Mouse (Mus musculus) CH12.LX (cell line): Measurements from ENCODE around the gene Ercc5.

Source experiments
- CTCF ChIP-seq, 2 experiments: IDR thresholded peaks in 1 of 2; conservative IDR thresholded peaks in 1 of 2; 2 replicates each; pipeline ENCODE4 v1.5.1; 2011 to 2012; ENCODE audit warnings: low read depth in 2 of 2, low read length in 2 of 2, improper control_type of control experiment in 1 of 2, inconsistent platforms in 1 of 2, mild to moderate bottlenecking in 1 of 2, moderate library complexity in 1 of 2
- POLR2A ChIP-seq: IDR thresholded peaks from 2 replicates; pipeline ENCODE4 v1.6.1; 2011; ENCODE audit warnings: low read depth, mild to moderate bottlenecking, improper control_type of control experiment, low read length
- USF1 ChIP-seq: IDR thresholded peaks from 2 replicates; pipeline ENCODE4 v1.6.1; 2014; ENCODE audit warnings: low read depth, mild to moderate bottlenecking, inconsistent platforms, low read length, improper control_type of control experiment
- ZNF384 ChIP-seq: IDR thresholded peaks from 2 replicates; pipeline ENCODE4 v1.6.1; 2012; ENCODE audit warnings: low read depth, low read length, improper control_type of control experiment, inconsistent platforms

DNA sequence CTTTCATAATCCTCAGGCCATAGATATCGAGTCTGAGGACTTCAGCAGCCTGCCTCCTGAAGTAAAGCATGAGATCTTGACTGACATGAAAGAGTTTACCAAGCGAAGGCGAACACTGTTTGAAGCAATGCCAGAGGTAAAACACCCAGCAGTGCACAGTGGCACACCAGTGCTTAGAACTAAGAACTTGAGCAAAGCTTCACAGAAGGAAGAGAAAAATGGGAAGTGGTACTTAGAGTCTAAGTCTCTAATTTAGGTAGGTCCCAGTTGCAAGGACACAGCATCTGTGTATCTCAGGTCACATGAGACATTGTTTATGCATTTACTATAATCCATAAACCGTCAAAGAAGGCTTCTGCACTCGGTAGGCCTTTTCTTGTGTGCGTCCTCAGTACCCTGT, 14.3 kb downstream of the Ercc5 start:
- TF ChIP-seq CTCF (conservative IDR thresholded peaks at IDR 0.05 in 1 of 2, IDR thresholded peaks at IDR 0.05 in 1 of 2; ENCODE audit: low read depth in 2 of 2, low read length in 2 of 2): no peak
- no peak for TF ChIP-seq POLR2A
- TF ChIP-seq USF1: no peak
- TF ChIP-seq ZNF384: no peak
